Mouse (Mus musculus): Measurements from ENCODE around the gene H2-Q7. TPM values are rescaled to one million over a fixed set of nuclear protein-coding genes. Genes with fewer than 3 reads are reported as not detected.
"Not testable (repeated sequence)": the region's sequence is repeated elsewhere in the genome, so short reads cannot be mapped to it uniquely, and the experiment has no call there.

The H2-Q7 gene
- polyA plus RNA-seq, 1 experiment from 2014 or later = 8.7 TPM

DNA sequence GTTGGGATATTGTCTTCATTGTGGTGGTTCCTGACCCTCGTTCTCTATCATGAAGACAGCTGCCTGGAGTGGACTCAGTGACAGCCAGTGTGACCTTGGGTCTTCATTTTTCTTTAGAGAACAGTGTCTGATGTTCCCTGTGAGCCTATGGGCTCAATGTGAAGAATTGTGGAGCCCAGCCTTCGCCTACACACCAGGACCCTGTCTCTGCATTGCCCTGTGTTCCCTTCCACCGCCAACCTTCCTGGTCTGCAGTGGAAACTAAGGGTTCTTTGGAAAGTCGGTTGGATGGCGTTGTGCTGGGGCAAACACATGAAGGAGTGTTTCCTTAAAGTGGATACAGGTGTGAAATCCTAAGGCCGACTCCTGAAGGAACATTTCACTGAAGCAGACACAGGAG lies 10.1 kb upstream of the H2-Q7 start:
- H3K4me2 ChIP-seq (replicated peaks; ENCODE audit: low read depth, low read length); H3K36me3 ChIP-seq (ENCODE audit: control insufficient read depth, insufficient read depth, low read length); DNase-seq (ENCODE audit: low spot score): not testable (repeated sequence)

DNA sequence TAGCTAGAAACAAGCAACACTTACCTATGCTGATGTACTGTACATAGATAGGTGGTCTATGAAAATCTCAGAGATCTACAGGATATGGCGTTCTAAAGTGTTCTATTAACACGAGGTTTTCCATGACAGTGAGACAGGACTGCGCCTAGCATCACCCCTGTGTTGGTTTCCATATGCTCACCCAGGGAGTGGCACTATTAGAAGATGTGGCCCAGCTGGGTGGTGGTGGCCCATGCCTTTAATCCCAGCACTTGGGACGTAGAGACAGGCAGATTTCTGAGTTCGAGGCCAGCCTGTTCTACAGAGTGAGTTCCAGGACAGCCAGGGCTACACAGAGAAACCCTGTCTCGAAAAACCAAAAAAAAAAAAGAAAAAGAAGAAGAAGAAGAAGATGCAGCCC lies 8.3 kb upstream of the H2-Q7 start:
- H3K27me3 ChIP-seq (ENCODE audit: control insufficient read depth, insufficient read depth, low read length); H3K4me2 ChIP-seq (replicated peaks; ENCODE audit: low read depth, low read length); ATAC-seq (ENCODE audit: low FRiP score); H3K4me3 ChIP-seq (ENCODE audit: low read depth, low read length); H3K36me3 ChIP-seq (ENCODE audit: control insufficient read depth, insufficient read depth, low read length); H3K9me3 ChIP-seq (ENCODE audit: control insufficient read depth, low read length); H3K27ac ChIP-seq (ENCODE audit: low read depth, low read length); DNase-seq (ENCODE audit: low spot score); H3K9ac ChIP-seq (ENCODE audit: low read depth, low read length); H3K4me1 ChIP-seq (replicated peaks; ENCODE audit: control insufficient read depth, insufficient read depth, low read length): not testable (repeated sequence)
- 84% methylated on average over 6 of the region's 6 CpGs for WGBS

More for the DNA sequence above, 10.1 kb upstream of the H2-Q7 start:
- ATAC-seq (ENCODE audit: low FRiP score); H3K27me3 ChIP-seq (ENCODE audit: control insufficient read depth, insufficient read depth, low read length); H3K4me1 ChIP-seq (replicated peaks; ENCODE audit: control insufficient read depth, insufficient read depth, low read length); H3K9me3 ChIP-seq (ENCODE audit: control insufficient read depth, low read length); H3K4me3 ChIP-seq (ENCODE audit: low read depth, low read length); H3K9ac ChIP-seq (ENCODE audit: low read depth, low read length); H3K27ac ChIP-seq (ENCODE audit: low read depth, low read length): not testable (repeated sequence)
- 90% methylated on average over 6 of the region's 6 CpGs for WGBS

DNA sequence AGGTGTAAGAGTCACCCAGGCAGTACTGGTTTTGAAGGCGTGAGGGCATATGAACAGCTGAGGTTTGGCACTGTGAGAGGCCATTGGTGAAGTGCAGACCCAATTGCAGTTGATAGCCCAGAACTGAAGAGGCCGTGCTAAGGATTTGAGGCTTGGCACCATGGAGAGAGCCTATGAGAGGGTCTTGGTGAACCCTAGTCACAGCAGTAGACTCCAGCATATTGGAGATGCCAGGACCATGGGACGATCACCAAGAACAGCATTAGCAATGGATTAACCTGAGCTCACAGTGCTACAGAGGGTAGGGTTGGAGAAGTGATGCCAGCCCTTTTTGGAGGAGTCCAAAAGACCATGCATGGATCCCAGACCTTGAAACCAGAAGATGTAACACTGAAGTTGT lies 6.8 kb upstream of the H2-Q7 start:
- not testable (repeated sequence) for H3K4me3 ChIP-seq (ENCODE audit: low read depth, low read length); DNase-seq (ENCODE audit: low spot score); H3K4me2 ChIP-seq (replicated peaks; ENCODE audit: low read depth, low read length); ATAC-seq (ENCODE audit: low FRiP score); H3K4me1 ChIP-seq (replicated peaks; ENCODE audit: control insufficient read depth, insufficient read depth, low read length); H3K36me3 ChIP-seq (ENCODE audit: control insufficient read depth, insufficient read depth, low read length); H3K27ac ChIP-seq (ENCODE audit: low read depth, low read length); H3K9ac ChIP-seq (ENCODE audit: low read depth, low read length); H3K9me3 ChIP-seq (ENCODE audit: control insufficient read depth, low read length); H3K27me3 ChIP-seq (ENCODE audit: control insufficient read depth, insufficient read depth, low read length)
- 88% methylated on average over 2 of the region's 3 CpGs for WGBS

DNA sequence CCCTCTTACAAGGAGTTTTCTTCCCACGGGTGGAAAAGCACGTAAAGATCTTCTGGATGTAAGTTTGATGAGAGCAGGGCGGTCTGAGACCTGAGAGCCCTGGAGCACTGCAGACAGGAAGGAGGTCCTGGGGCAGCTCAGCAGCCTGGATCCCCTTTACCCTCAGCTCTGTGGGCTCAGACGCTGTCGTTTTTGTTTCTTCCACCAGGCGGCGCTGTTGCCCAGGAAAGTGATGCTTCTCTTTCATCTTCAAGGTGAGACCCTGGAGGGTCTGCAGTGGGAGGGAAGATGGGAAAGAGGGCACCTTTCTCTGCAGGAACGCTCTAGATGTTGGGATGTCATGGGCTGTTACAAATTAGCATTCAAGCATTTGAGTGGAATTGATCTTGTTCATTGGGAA lies 4.1 kb upstream of the H2-Q7 start:
- H3K9ac ChIP-seq (ENCODE audit: low read depth, low read length); H3K27ac ChIP-seq (ENCODE audit: low read depth, low read length); H3K27me3 ChIP-seq (ENCODE audit: control insufficient read depth, insufficient read depth, low read length); H3K9me3 ChIP-seq (ENCODE audit: control insufficient read depth, low read length); H3K36me3 ChIP-seq (ENCODE audit: control insufficient read depth, insufficient read depth, low read length); H3K4me2 ChIP-seq (replicated peaks; ENCODE audit: low read depth, low read length); ATAC-seq (ENCODE audit: low FRiP score); H3K4me3 ChIP-seq (ENCODE audit: low read depth, low read length); H3K4me1 ChIP-seq (replicated peaks; ENCODE audit: control insufficient read depth, insufficient read depth, low read length): not testable (repeated sequence)
- 7% methylated on average over 8 of the region's 8 CpGs for WGBS
- DNase-seq (ENCODE audit: low spot score) = peak; percentile 82

DNA sequence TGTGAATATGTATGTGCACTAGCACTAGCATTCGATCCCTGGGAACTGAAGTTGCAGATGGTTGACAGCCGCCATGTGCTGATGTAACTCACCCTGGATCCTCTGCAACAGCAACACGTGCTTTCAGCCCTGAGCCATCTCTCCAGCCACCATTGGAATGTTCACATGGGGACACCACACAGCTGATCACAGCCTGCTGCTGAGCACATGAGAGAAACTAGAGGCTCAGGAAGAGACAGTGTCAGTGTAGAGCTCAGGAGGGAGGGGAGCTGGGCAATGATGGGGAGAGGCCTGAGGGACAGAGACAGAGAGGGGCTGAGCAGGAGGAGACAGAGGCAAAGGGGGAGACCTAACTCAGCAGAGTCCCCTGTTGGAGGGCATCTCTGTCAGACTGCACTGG lies 3.4 kb upstream of the H2-Q7 start:
- H3K4me2 ChIP-seq (replicated peaks; ENCODE audit: low read depth, low read length); H3K9me3 ChIP-seq (ENCODE audit: control insufficient read depth, low read length); ATAC-seq (ENCODE audit: low FRiP score); H3K4me3 ChIP-seq (ENCODE audit: low read depth, low read length); DNase-seq (ENCODE audit: low spot score); H3K4me1 ChIP-seq (replicated peaks; ENCODE audit: control insufficient read depth, insufficient read depth, low read length); H3K27ac ChIP-seq (ENCODE audit: low read depth, low read length); H3K36me3 ChIP-seq (ENCODE audit: control insufficient read depth, insufficient read depth, low read length); H3K9ac ChIP-seq (ENCODE audit: low read depth, low read length); H3K27me3 ChIP-seq (ENCODE audit: control insufficient read depth, insufficient read depth, low read length): not testable (repeated sequence)
- 80% methylated on average over 3 of the region's 3 CpGs for WGBS

DNA sequence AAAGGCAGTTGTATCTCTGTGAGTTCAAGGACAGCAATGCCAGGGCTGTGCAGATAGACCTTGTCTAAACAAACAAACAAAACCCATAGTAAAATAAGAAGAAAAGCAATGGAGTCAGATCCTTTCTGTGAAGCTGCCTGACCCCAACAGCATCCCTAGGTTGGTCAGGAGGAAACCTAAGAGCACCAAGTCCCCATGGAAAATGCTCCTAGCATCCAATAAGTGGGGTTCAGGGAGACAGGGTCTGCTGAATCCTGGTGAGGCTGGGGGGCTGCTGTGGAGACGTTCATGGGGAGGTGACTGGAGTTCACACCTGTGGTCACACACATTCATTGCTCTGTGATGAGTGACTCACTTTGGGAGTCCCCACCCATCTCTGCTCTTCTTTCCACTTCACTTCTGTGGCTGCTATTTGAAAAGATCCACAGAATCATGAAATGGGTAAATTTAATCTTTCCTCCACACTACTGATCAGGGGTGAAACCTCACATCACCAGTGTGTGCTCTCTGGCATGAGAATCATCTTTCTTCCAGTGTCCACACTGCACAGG lies 1.5 kb upstream of the H2-Q7 start:
- not testable (repeated sequence) for ATAC-seq (ENCODE audit: low FRiP score); H3K9ac ChIP-seq (ENCODE audit: low read depth, low read length); H3K4me2 ChIP-seq (replicated peaks; ENCODE audit: low read depth, low read length); H3K27ac ChIP-seq (ENCODE audit: low read depth, low read length); DNase-seq (ENCODE audit: low spot score); H3K36me3 ChIP-seq (ENCODE audit: control insufficient read depth, insufficient read depth, low read length); H3K27me3 ChIP-seq (ENCODE audit: control insufficient read depth, insufficient read depth, low read length); H3K4me3 ChIP-seq (ENCODE audit: low read depth, low read length); H3K4me1 ChIP-seq (replicated peaks; ENCODE audit: control insufficient read depth, insufficient read depth, low read length); H3K9me3 ChIP-seq (ENCODE audit: control insufficient read depth, low read length)
- WGBS = 64% methylated on average over 1 of the region's 1 CpGs

DNA sequence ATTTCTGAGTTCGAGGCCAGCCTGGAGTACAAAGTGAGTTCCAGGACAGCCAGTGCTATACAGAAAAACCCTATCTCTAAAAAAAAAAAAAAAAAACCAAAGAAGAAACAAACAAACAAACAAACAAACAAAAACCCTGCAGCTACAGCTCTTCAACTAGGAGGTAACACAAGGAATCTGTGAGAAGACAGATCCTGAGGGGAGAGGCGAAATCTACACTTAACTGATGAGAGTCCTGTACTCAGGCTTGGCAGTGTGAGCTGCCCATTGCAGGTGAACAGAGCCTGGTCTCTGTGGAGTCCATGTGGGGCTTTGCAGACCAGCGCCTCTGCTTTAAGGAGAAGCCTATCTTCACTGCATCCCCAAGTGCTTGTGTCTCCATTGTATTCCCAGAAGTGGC lies 560 bp upstream of the H2-Q7 start:
- not testable (repeated sequence) for H3K4me2 ChIP-seq (replicated peaks; ENCODE audit: low read depth, low read length); H3K4me1 ChIP-seq (replicated peaks; ENCODE audit: control insufficient read depth, insufficient read depth, low read length); H3K27me3 ChIP-seq (ENCODE audit: control insufficient read depth, insufficient read depth, low read length); H3K9me3 ChIP-seq (ENCODE audit: control insufficient read depth, low read length); H3K36me3 ChIP-seq (ENCODE audit: control insufficient read depth, insufficient read depth, low read length); H3K27ac ChIP-seq (ENCODE audit: low read depth, low read length); H3K9ac ChIP-seq (ENCODE audit: low read depth, low read length); H3K4me3 ChIP-seq (ENCODE audit: low read depth, low read length); DNase-seq (ENCODE audit: low spot score); ATAC-seq (ENCODE audit: low FRiP score)
- 84% methylated on average over 1 of the region's 3 CpGs for WGBS

DNA sequence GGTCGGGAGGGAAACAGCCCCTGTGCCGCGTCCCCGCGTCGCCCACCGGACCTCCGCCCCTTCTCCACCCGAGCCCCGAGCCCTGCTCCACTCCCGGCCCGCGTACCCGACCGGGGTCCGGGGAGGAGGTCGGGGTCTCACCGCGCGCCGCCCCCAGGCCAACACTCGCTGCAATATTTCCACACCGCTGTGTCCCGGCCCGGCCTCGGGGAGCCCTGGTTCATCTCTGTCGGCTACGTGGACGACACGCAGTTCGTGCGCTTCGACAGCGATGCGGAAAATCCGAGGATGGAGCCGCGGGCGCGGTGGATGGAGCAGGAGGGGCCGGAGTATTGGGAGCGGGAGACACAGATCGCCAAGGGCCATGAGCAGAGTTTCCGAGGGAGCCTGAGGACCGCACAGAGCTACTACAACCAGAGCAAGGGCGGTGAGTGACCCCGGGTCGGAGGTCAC lies 366 bp downstream of the H2-Q7 start:
- Histone ChIP-seq H3K9ac (ENCODE audit: low read depth, low read length) (peak overlapping the region; percentile 68), H3K4me2 (replicated peaks; ENCODE audit: low read depth, low read length) (peak overlapping the region; percentile 96), H3K4me3 (ENCODE audit: low read depth, low read length) (peak overlapping the region; percentile 47)
- 1% methylated on average over 40 of the region's 48 CpGs for WGBS
- H3K27ac ChIP-seq (ENCODE audit: low read depth, low read length); H3K9me3 ChIP-seq (ENCODE audit: control insufficient read depth, low read length); H3K4me1 ChIP-seq (replicated peaks; ENCODE audit: control insufficient read depth, insufficient read depth, low read length); H3K36me3 ChIP-seq (ENCODE audit: control insufficient read depth, insufficient read depth, low read length); H3K27me3 ChIP-seq (ENCODE audit: control insufficient read depth, insufficient read depth, low read length): not testable (repeated sequence)
- ATAC-seq (ENCODE audit: low FRiP score) (peak; percentile 59), DNase-seq (ENCODE audit: low spot score) (peak; percentile 67)

DNA sequence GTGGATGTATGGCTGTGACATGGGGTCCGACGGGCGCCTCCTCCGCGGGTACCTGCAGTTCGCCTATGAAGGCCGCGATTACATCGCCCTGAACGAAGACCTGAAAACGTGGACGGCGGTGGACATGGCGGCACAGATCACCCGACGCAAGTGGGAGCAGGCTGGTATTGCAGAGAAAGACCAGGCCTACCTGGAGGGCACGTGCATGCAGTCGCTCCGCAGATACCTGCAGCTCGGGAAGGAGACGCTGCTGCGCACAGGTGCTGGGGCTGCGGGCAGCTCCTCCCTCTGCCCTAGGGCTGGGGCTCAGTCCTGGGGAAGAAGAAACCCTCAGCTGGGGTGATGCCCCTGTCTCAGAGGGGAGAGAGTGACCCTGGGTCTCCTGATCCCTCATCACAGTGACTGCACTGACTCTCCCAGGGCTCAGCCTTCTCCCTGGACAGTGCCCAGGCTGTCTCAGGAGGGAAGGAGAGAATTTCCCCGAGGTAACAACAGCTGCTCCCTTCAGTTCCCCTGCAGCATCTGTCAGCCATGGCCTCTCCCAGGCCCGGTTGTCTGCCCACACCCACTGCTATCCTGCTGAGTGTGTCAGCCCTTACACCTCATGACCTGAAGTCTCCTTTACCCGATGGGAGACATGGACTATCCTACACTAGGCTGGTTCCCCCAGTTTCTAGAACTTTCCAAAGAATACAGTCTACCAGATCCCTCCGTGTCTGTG lies 1.1 kb downstream of the H2-Q7 start:
- H3K4me3 ChIP-seq (ENCODE audit: low read depth, low read length); H3K27me3 ChIP-seq (ENCODE audit: control insufficient read depth, insufficient read depth, low read length); H3K36me3 ChIP-seq (ENCODE audit: control insufficient read depth, insufficient read depth, low read length); H3K4me2 ChIP-seq (replicated peaks; ENCODE audit: low read depth, low read length); H3K4me1 ChIP-seq (replicated peaks; ENCODE audit: control insufficient read depth, insufficient read depth, low read length); H3K27ac ChIP-seq (ENCODE audit: low read depth, low read length); ATAC-seq (ENCODE audit: low FRiP score); H3K9ac ChIP-seq (ENCODE audit: low read depth, low read length); H3K9me3 ChIP-seq (ENCODE audit: control insufficient read depth, low read length): not testable (repeated sequence)
- whole genome bisulfite sequencing = 43% methylated on average over 27 of the region's 27 CpGs
- DNase-seq (ENCODE audit: low spot score) = peak; percentile 26
